Mouse (Mus musculus): Measurements from ENCODE around the gene Galm. TPM values are rescaled to one million over a fixed set of nuclear protein-coding genes. Genes with fewer than 3 reads are reported as not detected.
A peak's percentile ranks its signal among the peaks of the same experiment; 100 is the strongest.

The Galm gene
- polyA plus RNA-seq (2016; fragmentation: Nextera tagmentation; extraction: Ambion mirVana): 10.0 TPM in 2 replicates

- peak within 1 kb of the TSS; percentile 89 for H3K4me2 ChIP-seq
- H3K36me3 ChIP-seq: no peaks in the 10 kb centered on the region
- peak within 1 kb of the TSS; percentile 57 for H3K4me3 ChIP-seq
- ATAC-seq (ENCODE audit: insufficient number of reproducible peaks, low FRiP score): peak; percentile 65
- WGBS: 3% methylated on average over 30 of the region's 30 CpGs
- H3K9me3 ChIP-seq (replicated peaks): no peaks in the 10 kb centered on the region
- H3K9ac ChIP-seq: peak within 1 kb of the TSS; percentile 70
- H3K4me1 ChIP-seq (replicated peaks): peaks cover 20% of the 10 kb centered on the region
- H3K27me3 ChIP-seq (replicated peaks): 0 out of 2 replicates have a peak, but pooled peaks cover 6% of the 10 kb centered on the region
- peak within 1 kb of the TSS; percentile 55 for H3K27ac ChIP-seq (ENCODE audit: poor library complexity, severe bottlenecking)
Measured at GRCm38 (mm10) chr17:80127331-80128251, at the start of gene Galm. Gene Galm (plus strand): TSS chr17:80127471.

- no peak for ATAC-seq (ENCODE audit: insufficient number of reproducible peaks, low FRiP score)
- no peaks in the 10 kb centered on the region; the same call in 1 of the 2 replicates for H3K4me1 ChIP-seq (replicated peaks)
- H3K9ac ChIP-seq: no peak overlapping the region
- no peaks in the 10 kb centered on the region for H3K27me3 ChIP-seq (replicated peaks)
- no peak overlapping the region for H3K4me3 ChIP-seq
- H3K36me3 ChIP-seq: no peaks in the 10 kb centered on the region
- no peak overlapping the region for H3K4me2 ChIP-seq
- H3K27ac ChIP-seq (ENCODE audit: poor library complexity, severe bottlenecking): no peak overlapping the region
- H3K9me3 ChIP-seq (replicated peaks): no peaks in the 10 kb centered on the region
- WGBS: 83% methylated on average over 4 of the region's 4 CpGs
Measured at GRCm38 (mm10) chr17:80078726-80079125, 48.5 kb upstream of the Galm start.

GRCm38 (mm10) chr17:80083223-80083622, 44.0 kb upstream of the Galm start:
- Histone ChIP-seq H3K4me1 (replicated peaks) (peaks cover 4% of the 10 kb centered on the region), H3K27me3 (replicated peaks) (no peaks in the 10 kb centered on the region), H3K4me2 (no peak overlapping the region), H3K4me3 (no peak overlapping the region), H3K9ac (no peak overlapping the region), H3K27ac (ENCODE audit: poor library complexity, severe bottlenecking) (no peak overlapping the region), H3K36me3 (no peaks in the 10 kb centered on the region), H3K9me3 (replicated peaks) (peaks cover 7% of the 10 kb centered on the region)
- ATAC-seq (ENCODE audit: insufficient number of reproducible peaks, low FRiP score): no peak
- 77% methylated on average over 6 of the region's 6 CpGs for WGBS

- Histone ChIP-seq H3K4me1 (replicated peaks) (peaks cover 4% of the 10 kb centered on the region), H3K9me3 (replicated peaks) (peaks cover 7% of the 10 kb centered on the region), H3K4me3 (no peak overlapping the region), H3K27me3 (replicated peaks) (no peaks in the 10 kb centered on the region), H3K4me2 (no peak overlapping the region), H3K27ac (ENCODE audit: poor library complexity, severe bottlenecking) (no peak overlapping the region), H3K9ac (no peak overlapping the region), H3K36me3 (no peaks in the 10 kb centered on the region)
- WGBS: 39% methylated on average over 9 of the region's 9 CpGs
- ATAC-seq (ENCODE audit: insufficient number of reproducible peaks, low FRiP score): no peak
Measured at GRCm38 (mm10) chr17:80084424-80084823, 42.8 kb upstream of the Galm start.

- Histone ChIP-seq H3K4me3 (no peak overlapping the region), H3K27ac (ENCODE audit: poor library complexity, severe bottlenecking) (no peak overlapping the region), H3K36me3 (no peaks in the 10 kb centered on the region), H3K27me3 (replicated peaks) (no peaks in the 10 kb centered on the region), H3K9me3 (replicated peaks) (peaks cover 7% of the 10 kb centered on the region), H3K9ac (no peak overlapping the region), H3K4me1 (replicated peaks) (peaks cover 4% of the 10 kb centered on the region), H3K4me2 (no peak overlapping the region)
- ATAC-seq (ENCODE audit: insufficient number of reproducible peaks, low FRiP score): no peak
- WGBS: 81% methylated on average over 11 of the region's 11 CpGs
Measured at GRCm38 (mm10) chr17:80086591-80086990, 40.7 kb upstream of the Galm start.

GRCm38 (mm10) chr17:80088168-80088567, 39.1 kb upstream of the Galm start:
- Histone ChIP-seq H3K4me1 (replicated peaks) (peaks cover 4% of the 10 kb centered on the region), H3K27me3 (replicated peaks) (no peaks in the 10 kb centered on the region), H3K4me3 (no peak overlapping the region), H3K9me3 (replicated peaks) (peaks cover 7% of the 10 kb centered on the region), H3K9ac (no peak overlapping the region), H3K36me3 (no peaks in the 10 kb centered on the region), H3K4me2 (no peak overlapping the region), H3K27ac (ENCODE audit: poor library complexity, severe bottlenecking) (no peak overlapping the region)
- ATAC-seq (ENCODE audit: insufficient number of reproducible peaks, low FRiP score): no peak
- 71% methylated on average over 3 of the region's 3 CpGs for WGBS

- Histone ChIP-seq H3K36me3 (no peaks in the 10 kb centered on the region), H3K4me3 (no peak overlapping the region), H3K9ac (no peak overlapping the region), H3K9me3 (replicated peaks) (peaks cover 1% of the 10 kb centered on the region; the same call in 1 of the 2 replicates), H3K27ac (ENCODE audit: poor library complexity, severe bottlenecking) (no peak overlapping the region), H3K4me1 (replicated peaks) (no peaks in the 10 kb centered on the region), H3K27me3 (replicated peaks) (peaks cover 4% of the 10 kb centered on the region; the same call in 1 of the 2 replicates), H3K4me2 (no peak overlapping the region)
- ATAC-seq (ENCODE audit: insufficient number of reproducible peaks, low FRiP score): no peak
- WGBS: 64% methylated on average over 4 of the region's 4 CpGs
Measured at GRCm38 (mm10) chr17:80090551-80090950, 36.7 kb upstream of the Galm start.

GRCm38 (mm10) chr17:80091879-80092549, 35.3 kb upstream of the Galm start:
- WGBS: 50% methylated on average over 6 of the region's 6 CpGs

GRCm38 (mm10) chr17:80095254-80095899, 31.9 kb upstream of the Galm start:
- no peak overlapping the region for H3K4me3 ChIP-seq
- no peak overlapping the region for H3K27ac ChIP-seq (ENCODE audit: poor library complexity, severe bottlenecking)
- 82% methylated on average over 9 of the region's 9 CpGs for WGBS
- peaks cover 6% of the 10 kb centered on the region; the same call in 1 of the 2 replicates for H3K4me1 ChIP-seq (replicated peaks)
- peaks cover 4% of the 10 kb centered on the region; the same call in 1 of the 2 replicates for H3K27me3 ChIP-seq (replicated peaks)
- H3K4me2 ChIP-seq: peak overlapping the region; percentile 63
- no peaks in the 10 kb centered on the region for H3K9me3 ChIP-seq (replicated peaks)
- ATAC-seq (ENCODE audit: insufficient number of reproducible peaks, low FRiP score): no peak
- H3K36me3 ChIP-seq: no peaks in the 10 kb centered on the region
- H3K9ac ChIP-seq: no peak overlapping the region

More at GRCm38 (mm10) chr17:80091879-80092549, 35.3 kb upstream of the Galm start:
- H3K4me2 ChIP-seq: no peak overlapping the region
- H3K4me3 ChIP-seq: no peak overlapping the region
- no peak for ATAC-seq (ENCODE audit: insufficient number of reproducible peaks, low FRiP score)
- no peaks in the 10 kb centered on the region for H3K36me3 ChIP-seq
- peaks cover 4% of the 10 kb centered on the region; the same call in 1 of the 2 replicates for H3K27me3 ChIP-seq (replicated peaks)
- no peaks in the 10 kb centered on the region for H3K9me3 ChIP-seq (replicated peaks)
- H3K27ac ChIP-seq (ENCODE audit: poor library complexity, severe bottlenecking): no peak overlapping the region
- H3K9ac ChIP-seq: no peak overlapping the region
- peaks cover 6% of the 10 kb centered on the region; the same call in 1 of the 2 replicates for H3K4me1 ChIP-seq (replicated peaks)

- Histone ChIP-seq H3K9ac (peak overlapping the region; percentile 49; the same call in 1 of the 2 replicates), H3K27ac (ENCODE audit: poor library complexity, severe bottlenecking) (no peak overlapping the region), H3K4me1 (replicated peaks) (peaks cover 6% of the 10 kb centered on the region; the same call in 1 of the 2 replicates), H3K9me3 (replicated peaks) (no peaks in the 10 kb centered on the region), H3K27me3 (replicated peaks) (peaks cover 4% of the 10 kb centered on the region; the same call in 1 of the 2 replicates), H3K4me3 (peak overlapping the region; percentile 26; the same call in 1 of the 2 replicates), H3K36me3 (no peaks in the 10 kb centered on the region), H3K4me2 (peak overlapping the region; percentile 63)
- 24% methylated on average over 20 of the region's 20 CpGs for WGBS
- ATAC-seq (ENCODE audit: insufficient number of reproducible peaks, low FRiP score): peak; percentile 33; the same call in 1 of the 2 replicates
Measured at GRCm38 (mm10) chr17:80096043-80096719, 31.1 kb upstream of the Galm start.

Data from heart, embryonic 12.5 days (tissue).